Mouse (Mus musculus) cerebellum, postnatal 36 days (tissue): ENCODE data around the gene Crcp.

Experiments used
- DNase-seq, 2 experiments: peaks; one replicate each; pipeline ENCODE4 v3.0.0; 2021 to 2022; ENCODE audit warnings: mixed read lengths in 2 of 2

Gene Crcp

DNA sequence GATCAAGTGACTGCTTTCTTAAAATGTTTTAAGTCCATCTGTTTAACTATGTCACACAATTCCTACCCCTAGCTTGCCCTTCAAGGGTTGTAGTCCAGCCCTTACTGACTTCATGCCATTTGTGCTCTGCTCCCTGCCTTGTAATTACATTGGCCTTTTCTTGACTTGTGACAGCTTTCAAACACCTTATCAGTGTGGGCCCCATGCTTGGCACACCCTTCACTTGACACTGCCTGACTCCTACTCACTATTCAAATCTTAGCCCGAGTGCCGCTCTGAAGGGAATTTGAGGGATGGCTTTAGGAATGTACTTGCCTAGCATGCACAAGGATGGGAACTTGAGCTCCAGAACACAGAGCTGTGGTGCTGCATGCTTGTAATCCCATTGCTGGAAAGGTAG lies 68.7 kb downstream of the Crcp start:
- no peak for DNase-seq

GRCm38 (mm10) chr5:130101724-130102123 lies 72.6 kb downstream of the Crcp start:
- no peak for DNase-seq

DNA sequence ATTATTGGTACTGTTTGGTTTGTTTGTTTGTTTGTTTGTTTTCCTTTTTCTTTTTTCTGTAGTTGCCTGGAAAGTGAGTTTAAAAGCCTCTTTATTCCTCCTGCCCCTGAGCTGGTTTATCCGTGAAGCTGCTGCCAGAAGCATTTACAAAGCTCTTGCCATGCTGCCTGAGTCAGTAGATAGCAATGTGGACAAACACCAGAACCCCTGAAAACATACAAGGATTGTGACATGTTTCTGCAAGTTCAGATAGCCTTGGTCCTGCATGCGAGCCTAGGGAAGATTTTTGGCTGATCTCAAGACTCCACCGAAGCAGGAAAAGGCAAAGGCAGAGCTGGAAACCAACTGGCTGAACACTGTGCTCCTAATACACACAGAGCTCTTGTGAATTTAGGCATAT lies 80.3 kb downstream of the Crcp start:
- DNase-seq = no peak
